Mouse (Mus musculus): ENCODE measurements around the gene Gm11627.
"Not testable (repeated sequence)": the region's sequence is repeated elsewhere in the genome, so short reads cannot be mapped to it uniquely, and the experiment has no call there.

Gm11627 gene

DNA sequence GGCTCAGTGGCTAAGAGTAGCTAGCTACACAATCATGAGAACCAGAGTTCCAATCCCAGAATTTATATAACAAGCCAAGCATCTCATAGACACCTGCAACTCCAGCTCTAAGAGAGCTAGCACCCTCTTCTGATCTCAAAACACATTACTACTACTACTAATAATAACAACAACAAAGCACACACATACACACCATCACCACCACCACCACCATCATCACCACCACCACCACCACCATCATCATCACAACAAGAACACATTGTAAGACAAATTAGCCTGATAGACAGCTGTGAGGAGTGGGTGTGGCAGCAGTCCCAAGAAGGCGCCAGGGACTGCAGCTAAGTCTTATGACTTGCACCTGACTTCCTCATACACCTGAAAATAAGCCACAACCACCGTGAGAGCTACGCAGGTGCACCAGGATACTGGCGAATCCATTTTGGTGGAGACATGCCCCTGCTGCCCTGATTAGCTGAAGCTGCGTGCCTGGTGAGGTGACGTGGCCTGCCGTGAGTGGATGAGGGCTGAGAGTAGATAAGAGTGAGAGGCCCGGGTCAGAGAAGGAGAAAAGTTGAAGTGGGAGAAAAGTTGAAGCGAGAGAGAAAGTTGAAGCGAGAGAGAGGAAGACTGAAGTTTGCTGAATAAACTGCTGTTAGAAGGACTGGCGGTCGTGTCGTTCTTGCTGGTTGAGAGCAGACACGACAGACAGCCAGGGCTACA, 14.1 kb downstream of the Gm11627 start:
- DNase-seq (ENCODE audit: low read depth, low spot score) = peak; percentile 74

GRCm38 (mm10) chr11:102558704-102559103, 20.6 kb downstream of the Gm11627 start:
- DNase-seq (ENCODE audit: low read depth, low spot score) = no peak

- DNase-seq (ENCODE audit: low read depth, low spot score) = no peak
These were observed 21.9 kb downstream of the Gm11627 start for GRCm38 (mm10) chr11:102557386-102557785.

DNA sequence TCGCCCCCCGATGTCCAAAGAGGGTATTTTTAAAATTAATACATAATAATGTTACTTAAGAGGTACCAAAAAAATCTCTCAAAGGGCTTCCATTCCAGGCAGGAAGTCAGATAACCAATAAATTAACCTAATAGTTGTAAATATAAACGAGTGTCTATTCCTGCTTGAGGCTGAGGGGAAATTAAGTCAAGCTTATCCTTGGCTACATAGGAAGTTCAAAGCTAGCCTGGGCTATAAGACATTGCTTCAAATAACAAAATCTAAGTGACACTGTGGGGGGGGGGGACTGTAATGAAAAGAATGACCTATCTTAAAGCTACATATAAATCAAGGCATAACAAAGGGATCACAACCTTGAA, 22.6 kb downstream of the Gm11627 start:
- no peak for DNase-seq (ENCODE audit: low read depth, low spot score)

- peak; percentile 96 for DNase-seq (ENCODE audit: low read depth, low spot score)
These were observed 23.1 kb downstream of the Gm11627 start, which contains the start of gene Gpatch8 for GRCm38 (mm10) chr11:102556031-102556715. Gene Gpatch8, minus strand, starts transcription at chr11:102556392.

DNA sequence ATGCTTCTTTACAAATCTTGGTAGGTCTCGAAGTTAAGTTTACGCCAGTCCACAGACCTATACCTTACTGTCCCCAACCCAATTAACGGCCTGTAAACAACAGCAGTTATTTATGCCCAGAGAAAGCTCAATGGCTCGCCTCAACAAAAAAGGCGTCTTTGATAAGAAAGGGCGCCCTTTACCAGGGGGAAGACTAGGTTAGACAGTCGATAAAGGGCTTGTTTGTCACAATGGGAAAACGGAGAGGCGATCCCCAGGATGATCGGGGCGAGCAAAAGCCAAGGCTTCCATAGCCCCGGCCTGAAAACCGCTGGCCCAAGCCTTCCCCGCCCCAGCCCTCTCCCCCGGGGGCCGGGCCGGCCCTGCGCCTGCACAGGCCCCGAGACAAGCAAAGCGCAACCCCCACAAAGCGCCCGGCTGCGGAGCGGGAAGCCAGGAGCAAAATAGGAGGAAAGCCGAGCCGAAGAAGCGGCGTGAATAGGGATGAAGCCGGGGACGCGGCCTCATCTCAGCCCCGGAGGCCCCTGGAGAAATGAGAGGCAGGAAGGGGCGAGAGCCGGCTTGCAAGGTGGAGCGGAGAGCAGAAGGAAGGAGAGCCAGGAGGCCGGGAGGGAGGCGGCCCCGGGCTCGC, 23.7 kb downstream of the Gm11627 start:
- DNase-seq (ENCODE audit: low read depth, low spot score) = no peak

GRCm38 (mm10) chr11:102552051-102552450, 27.2 kb downstream of the Gm11627 start:
- no peak for DNase-seq (ENCODE audit: low read depth, low spot score)

DNA sequence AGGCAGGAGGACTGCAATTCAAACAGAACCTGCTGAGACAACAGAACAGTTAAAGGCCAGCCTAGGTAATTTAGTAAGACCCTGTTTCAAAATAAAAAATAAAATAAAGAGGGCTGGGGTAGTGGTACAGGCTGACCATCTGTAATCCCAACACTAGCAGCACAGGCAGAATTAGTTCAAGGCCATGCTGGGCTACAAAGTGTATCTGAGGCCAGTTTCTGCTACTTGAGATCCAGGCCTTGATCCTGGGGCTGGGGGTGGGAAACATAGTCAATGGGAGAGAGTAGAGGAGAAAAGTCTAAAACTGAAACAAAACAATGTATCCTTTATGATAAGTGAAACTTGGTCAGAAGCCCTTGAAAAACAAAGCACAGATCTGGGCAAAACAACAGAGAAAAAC, 28.1 kb downstream of the Gm11627 start:
- DNase-seq (ENCODE audit: low read depth, low spot score) = no peak

- DNase-seq (ENCODE audit: low read depth, low spot score) = no peak
These were observed 37.8 kb downstream of the Gm11627 start for GRCm38 (mm10) chr11:102541471-102541870.

DNA sequence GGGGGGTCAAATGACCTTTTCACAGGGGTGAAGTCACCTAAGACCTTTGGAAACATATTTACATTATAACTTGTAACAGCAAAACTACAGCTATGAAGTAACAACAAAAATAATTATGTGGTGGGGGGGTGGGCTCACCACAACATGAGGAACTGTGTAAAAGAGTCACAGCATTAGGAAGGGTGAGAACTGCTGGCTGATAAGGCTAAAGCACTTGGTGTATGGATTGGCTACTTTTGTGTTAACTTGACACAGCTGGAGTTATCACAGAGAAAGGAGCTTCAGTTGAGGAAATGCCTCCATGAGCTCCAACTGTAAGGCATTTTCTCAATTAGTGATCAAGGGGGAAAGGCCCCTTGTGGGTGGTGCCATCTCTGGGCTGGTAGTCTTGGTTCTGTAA, 39.0 kb downstream of the Gm11627 start:
- not testable (repeated sequence) for DNase-seq (ENCODE audit: low read depth, low spot score)

- DNase-seq (ENCODE audit: low read depth, low spot score) = no peak
These were observed 39.6 kb downstream of the Gm11627 start for GRCm38 (mm10) chr11:102539690-102540089.

- no peak for DNase-seq (ENCODE audit: low read depth, low spot score)
These were observed 43.1 kb downstream of the Gm11627 start for GRCm38 (mm10) chr11:102536210-102536609.

DNA sequence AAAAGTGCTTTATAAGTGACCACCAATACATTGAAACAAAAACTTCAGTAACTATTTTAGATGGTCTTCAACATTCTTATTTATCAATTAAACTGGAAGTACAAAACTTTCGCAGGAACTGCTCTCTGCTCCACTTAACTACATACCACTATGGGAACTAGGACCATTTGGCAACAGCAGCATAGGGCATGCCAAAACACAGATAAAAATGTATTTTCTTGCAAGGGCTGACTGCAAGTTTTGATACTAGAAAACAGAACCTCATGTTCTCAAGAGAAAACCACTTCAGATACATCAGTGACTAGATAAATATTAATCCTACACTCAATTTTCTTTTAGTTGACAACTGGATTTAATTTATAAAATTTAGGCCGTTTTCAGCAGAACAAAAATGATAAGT, 45.2 kb downstream of the Gm11627 start:
- DNase-seq (ENCODE audit: low read depth, low spot score) = no peak

- no peak for DNase-seq (ENCODE audit: low read depth, low spot score)
These were observed 47.8 kb downstream of the Gm11627 start for GRCm38 (mm10) chr11:102531425-102531824.
